Comparison of ENCODE assay signal across 8 mouse cellular contexts in genomic region chr1:130633761-130634410, GRCm38 (mm10). TPM values are rescaled to one million over a fixed set of nuclear protein-coding genes. Genes with fewer than 3 reads are reported as not detected.
DNase-seq lines count a peak whose midpoint lies in the region; ATAC-seq and TF ChIP-seq lines count a peak whose summit lies in the region.

No protein-coding gene starts in this region.

- H3K4me1 ChIP-seq in hindbrain, embryonic 14.5 days (replicated peaks; ENCODE audit: control insufficient read depth, insufficient read depth, low read length): no peaks in the 10 kb centered on the region
- no peaks in the 10 kb centered on the region for H3K4me1 ChIP-seq in hindbrain, embryonic 16.5 days (ENCODE audit: control insufficient read depth, insufficient read depth, low read depth, low read length)
- no peaks in the 10 kb centered on the region for H3K4me1 ChIP-seq in limb, embryonic 14.5 days (ENCODE audit: control insufficient read depth, insufficient read depth, low read length)
- H3K4me1 ChIP-seq in stomach, embryonic 16.5 days (ENCODE audit: control insufficient read depth, insufficient read depth, low read length): 0 out of 2 replicates have a peak, but pooled peaks cover 2% of the 10 kb centered on the region

- ATAC-seq in hindbrain, embryonic 14.5 days (ENCODE audit: low FRiP score): no peak
- no peak for ATAC-seq in hindbrain, embryonic 16.5 days
- ATAC-seq in granulocyte monocyte progenitor cell, adult 5-6 weeks (replicated peaks; ENCODE audit: poor library complexity, severe bottlenecking): peak; percentile 97
- ATAC-seq in limb, embryonic 14.5 days (ENCODE audit: low FRiP score, low read depth): peak; percentile 60
- ATAC-seq in monocyte, adult 5-6 weeks (replicated peaks; ENCODE audit: insufficient number of reproducible peaks, low FRiP score, low TSS enrichment, poor library complexity, severe bottlenecking): peak; percentile 78
- ATAC-seq in stomach, embryonic 16.5 days (ENCODE audit: insufficient read depth, low FRiP score): peak; percentile 50; the same call in 1 of the 2 replicates

- no peak overlapping the region; the same call in 1 of the 2 replicates for H3K4me2 ChIP-seq in hindbrain, embryonic 14.5 days (replicated peaks)
- no peak overlapping the region for H3K4me2 ChIP-seq in hindbrain, embryonic 16.5 days (ENCODE audit: low read length)
- H3K4me2 ChIP-seq in limb, embryonic 14.5 days (replicated peaks; ENCODE audit: low read depth, low read length, severe bottlenecking): no peak overlapping the region
- H3K4me2 ChIP-seq in stomach, embryonic 16.5 days (ENCODE audit: low read depth, low read length): peak overlapping the region; percentile 40

- H3K36me3 ChIP-seq in hindbrain, embryonic 14.5 days (replicated peaks; ENCODE audit: control insufficient read depth, insufficient read depth): no peaks in the 10 kb centered on the region
- no peaks in the 10 kb centered on the region for H3K36me3 ChIP-seq in hindbrain, embryonic 16.5 days (ENCODE audit: control insufficient read depth, insufficient read depth, low read length)
- H3K36me3 ChIP-seq in limb, embryonic 14.5 days (ENCODE audit: control insufficient read depth, insufficient read depth, low read length): no peaks in the 10 kb centered on the region
- H3K36me3 ChIP-seq in stomach, embryonic 16.5 days (ENCODE audit: control insufficient read depth, insufficient read depth, low read length): no peaks in the 10 kb centered on the region

- H3K9me3 ChIP-seq in hindbrain, embryonic 14.5 days (ENCODE audit: control insufficient read depth, low read length): no peaks in the 10 kb centered on the region
- H3K9me3 ChIP-seq in hindbrain, embryonic 16.5 days (ENCODE audit: control insufficient read depth, low read length): no peaks in the 10 kb centered on the region
- H3K9me3 ChIP-seq in limb, embryonic 14.5 days (ENCODE audit: control insufficient read depth, low read length): no peaks in the 10 kb centered on the region
- H3K9me3 ChIP-seq in stomach, embryonic 16.5 days (replicated peaks; ENCODE audit: control insufficient read depth, low read length): no peaks in the 10 kb centered on the region

- H3K27me3 ChIP-seq in hindbrain, embryonic 14.5 days (ENCODE audit: control insufficient read depth, insufficient read depth, low read length): no peaks in the 10 kb centered on the region
- no peaks in the 10 kb centered on the region for H3K27me3 ChIP-seq in hindbrain, embryonic 16.5 days (replicated peaks; ENCODE audit: control insufficient read depth, insufficient read depth, low read length)
- H3K27me3 ChIP-seq in limb, embryonic 14.5 days (ENCODE audit: control insufficient read depth, insufficient read depth, low read length): no peaks in the 10 kb centered on the region
- H3K27me3 ChIP-seq in stomach, embryonic 16.5 days (ENCODE audit: control insufficient read depth, insufficient read depth, low read length): no peaks in the 10 kb centered on the region

- no peak for TF ChIP-seq POLR2A in limb, embryonic 14.5 days (IDR thresholded peaks at IDR 0.05; ENCODE audit: borderline replicate concordance, extremely low read depth, insufficient read depth, insufficient read length)

- H3K4me3 ChIP-seq in hindbrain, embryonic 14.5 days (replicated peaks; ENCODE audit: low read length): no peak overlapping the region
- H3K4me3 ChIP-seq in hindbrain, embryonic 16.5 days (ENCODE audit: low read length): no peak overlapping the region
- H3K4me3 ChIP-seq in limb, embryonic 14.5 days (replicated peaks; ENCODE audit: low read length): no peak overlapping the region
- peak overlapping the region; percentile 14; the same call in 1 of the 2 replicates for H3K4me3 ChIP-seq in stomach, embryonic 16.5 days (replicated peaks; ENCODE audit: low read length)

- H3K9ac ChIP-seq in hindbrain, embryonic 14.5 days: no peak overlapping the region
- no peak overlapping the region for H3K9ac ChIP-seq in hindbrain, embryonic 16.5 days (ENCODE audit: low read depth, low read length)
- no peak overlapping the region for H3K9ac ChIP-seq in limb, embryonic 14.5 days (ENCODE audit: low read depth, low read length, severe bottlenecking)
- H3K9ac ChIP-seq in stomach, embryonic 16.5 days (ENCODE audit: low read length): no peak overlapping the region; the same call in 1 of the 2 replicates

- DNase-seq in hindbrain, embryonic 14.5 days (ENCODE audit: low spot score): peak; percentile 77
- DNase-seq in embryo, embryonic 11.5 days (ENCODE audit: low read depth, low spot score): peak; percentile 54
- peak; percentile 69 for DNase-seq in kidney, adult 9 months
- DNase-seq in limb, embryonic 14.5 days (ENCODE audit: low spot score): peak; percentile 45

- WGBS in hindbrain, embryonic 14.5 days: 31% methylated on average over 16 of the region's 16 CpGs
- 36% methylated on average over 16 of the region's 16 CpGs for WGBS in hindbrain, embryonic 16.5 days
- 29% methylated on average over 16 of the region's 16 CpGs for WGBS in limb, embryonic 14.5 days
- 24% methylated on average over 16 of the region's 16 CpGs for WGBS in stomach, embryonic 16.5 days

- no peak overlapping the region for H3K27ac ChIP-seq in hindbrain, embryonic 14.5 days
- H3K27ac ChIP-seq in hindbrain, embryonic 16.5 days (ENCODE audit: low read depth, low read length): no peak overlapping the region
- no peak overlapping the region for H3K27ac ChIP-seq in limb, embryonic 14.5 days (replicated peaks; ENCODE audit: low read depth, low read length)
- H3K27ac ChIP-seq in stomach, embryonic 16.5 days (ENCODE audit: low read length): no peak overlapping the region

RNA-seq across cellular contexts. Expression of gene Zp3r, which starts 4.5 kb away (rescaled TPM):
- polyA plus RNA-seq in hindbrain, embryonic 14.5 days (2014; fragmentation: Nextera tagmentation; extraction: Ambion mirVana): not detected in 2 replicates
- polyA plus RNA-seq in hindbrain, embryonic 16.5 days (2015; fragmentation: Nextera tagmentation; extraction: Ambion mirVana): not detected in 2 replicates
- not detected in 2 replicates for total RNA-seq in granulocyte monocyte progenitor cell, adult 5-6 weeks (2014; fragmentation: Nextera tagmentation)
- total RNA-seq in granulocyte monocyte progenitor cell, adult 5-6 weeks (2017): not detected in 2 replicates
- not detected in 2 replicates for polyA plus RNA-seq in limb, embryonic 14.5 days (2012; rRNA removed)
- not detected in 2 replicates for polyA plus RNA-seq in limb, embryonic 14.5 days (2014; fragmentation: Nextera tagmentation; extraction: Ambion mirVana)
- not detected in 3 replicates for total RNA-seq in monocyte, adult 5-6 weeks (2017)
- 0.17 TPM in 1 of 2 replicates, not detected in the other for polyA plus RNA-seq in stomach, embryonic 16.5 days (2015; fragmentation: Nextera tagmentation; extraction: Ambion mirVana)

RNA-seq across cellular contexts. Expression of gene C4bp, which starts 27.5 kb away (rescaled TPM):
- polyA plus RNA-seq in hindbrain, embryonic 14.5 days (2014; fragmentation: Nextera tagmentation; extraction: Ambion mirVana): not detected in 2 replicates
- polyA plus RNA-seq in hindbrain, embryonic 16.5 days (2015; fragmentation: Nextera tagmentation; extraction: Ambion mirVana): 0.05 TPM in 1 of 2 replicates, not detected in the other
- total RNA-seq in granulocyte monocyte progenitor cell, adult 5-6 weeks (2014; fragmentation: Nextera tagmentation): not detected in 2 replicates
- not detected in 2 replicates for total RNA-seq in granulocyte monocyte progenitor cell, adult 5-6 weeks (2017)
- polyA plus RNA-seq in limb, embryonic 14.5 days (2012; rRNA removed): 0.03 TPM in 1 of 2 replicates, not detected in the other
- not detected in 2 replicates for polyA plus RNA-seq in limb, embryonic 14.5 days (2014; fragmentation: Nextera tagmentation; extraction: Ambion mirVana)
- total RNA-seq in monocyte, adult 5-6 weeks (2017): not detected in 3 replicates
- 0.45 and 0.81 TPM in 2 replicates for polyA plus RNA-seq in stomach, embryonic 16.5 days (2015; fragmentation: Nextera tagmentation; extraction: Ambion mirVana)

Comparison
In these comparisons a context has a peak if more than half of its experiments do, and no peak if none do; other contexts are left out.
1. ATAC-seq: peak in granulocyte monocyte progenitor cell, adult 5-6 weeks (single experiment), limb, embryonic 14.5 days (single experiment), monocyte, adult 5-6 weeks (single experiment) and stomach, embryonic 16.5 days (single experiment); none in hindbrain, embryonic 14.5 days (single experiment) and hindbrain, embryonic 16.5 days (single experiment).
2. Peak in every context shown above with its lines, with median percentiles within 50 percentile points of each other: DNase-seq.